Mouse (Mus musculus) cerebellum, postnatal 14 days (tissue): Measurements from ENCODE around the gene Pak7.

ENCODE experiments used
- DNase-seq, 2 experiments: peaks; one replicate each; pipeline ENCODE4 v3.0.0; 2021; ENCODE audit warnings: mixed read lengths in 2 of 2

Gene Pak7

DNA sequence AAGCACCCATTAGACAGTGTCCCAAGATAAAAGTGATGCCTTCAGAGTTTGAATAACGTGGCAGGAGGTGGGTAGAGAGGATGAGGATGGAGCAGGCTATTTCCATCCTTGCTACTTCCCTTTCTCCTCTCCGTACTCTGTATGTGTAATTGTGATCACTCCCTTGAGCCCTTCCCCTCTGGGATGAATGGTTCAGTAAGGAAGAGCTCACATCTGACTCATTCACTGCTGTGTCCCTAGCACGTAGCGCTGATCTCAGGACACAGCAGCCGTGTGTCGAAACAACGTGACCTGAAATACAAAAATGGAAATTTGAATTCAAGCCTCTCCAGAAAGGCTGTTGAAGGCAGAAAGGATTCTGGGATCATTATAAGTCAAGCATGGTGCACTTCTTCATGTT lies 237.0 kb downstream of the Pak7 start:
- no peak for DNase-seq

DNA sequence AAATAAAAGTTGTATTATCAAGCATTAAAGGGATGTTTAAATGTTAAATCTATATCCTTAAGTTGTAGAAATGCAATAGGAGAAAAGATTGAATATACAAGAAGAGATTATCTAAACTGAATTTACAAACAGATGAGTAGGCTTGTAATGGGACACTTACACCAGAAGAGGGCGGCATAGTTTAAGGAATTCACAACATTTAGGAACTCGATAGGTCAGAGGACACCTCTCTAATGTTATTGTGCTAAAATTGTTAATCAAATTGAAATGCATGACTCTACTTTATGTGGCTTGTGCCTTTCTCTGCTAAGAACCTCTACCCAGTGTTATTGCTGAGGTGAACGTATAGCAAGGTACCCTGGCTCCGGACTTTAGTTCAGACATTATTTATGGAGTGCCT lies 238.2 kb downstream of the Pak7 start:
- peak; percentile 28 to 65 for DNase-seq

DNA sequence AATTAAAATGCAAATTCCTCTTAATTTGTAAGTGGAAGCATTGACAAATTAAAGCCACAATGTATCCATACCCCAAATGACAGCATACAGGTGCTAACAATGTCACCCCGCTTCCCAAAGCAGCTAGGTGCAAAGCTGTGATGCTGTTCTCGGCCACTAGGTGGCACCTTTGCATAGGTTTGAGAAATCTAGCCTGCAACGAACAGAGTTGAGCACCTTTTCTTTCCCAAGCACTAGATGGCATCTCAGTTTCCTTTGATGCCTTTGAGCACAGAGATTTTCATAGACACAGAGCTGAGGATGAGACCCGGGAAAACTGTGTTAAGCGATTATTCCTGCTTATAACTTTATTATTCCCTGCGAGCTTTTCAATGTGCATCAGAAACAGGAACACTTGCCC lies 238.8 kb downstream of the Pak7 start:
- DNase-seq, result peak; percentile 94 to 97

DNA sequence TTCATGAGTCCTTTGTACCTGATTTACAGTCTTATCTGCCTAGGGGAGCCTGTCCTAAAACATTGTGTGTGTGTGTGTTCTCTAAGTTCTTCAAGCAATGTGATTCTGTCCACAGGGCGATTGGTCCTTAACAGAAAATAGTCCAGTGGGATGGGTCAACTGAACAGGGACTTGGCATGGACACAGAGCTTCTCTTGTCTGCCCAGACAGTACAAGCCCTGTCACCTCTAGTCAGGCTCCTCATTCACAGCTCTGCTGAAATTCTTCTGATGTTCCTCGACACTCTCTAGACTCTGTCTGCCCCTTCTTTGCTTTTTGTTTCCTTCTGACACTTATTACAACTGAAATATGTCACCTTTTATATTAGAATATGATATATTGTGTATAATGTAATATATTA lies 247.0 kb downstream of the Pak7 start:
- no peak for DNase-seq

DNA sequence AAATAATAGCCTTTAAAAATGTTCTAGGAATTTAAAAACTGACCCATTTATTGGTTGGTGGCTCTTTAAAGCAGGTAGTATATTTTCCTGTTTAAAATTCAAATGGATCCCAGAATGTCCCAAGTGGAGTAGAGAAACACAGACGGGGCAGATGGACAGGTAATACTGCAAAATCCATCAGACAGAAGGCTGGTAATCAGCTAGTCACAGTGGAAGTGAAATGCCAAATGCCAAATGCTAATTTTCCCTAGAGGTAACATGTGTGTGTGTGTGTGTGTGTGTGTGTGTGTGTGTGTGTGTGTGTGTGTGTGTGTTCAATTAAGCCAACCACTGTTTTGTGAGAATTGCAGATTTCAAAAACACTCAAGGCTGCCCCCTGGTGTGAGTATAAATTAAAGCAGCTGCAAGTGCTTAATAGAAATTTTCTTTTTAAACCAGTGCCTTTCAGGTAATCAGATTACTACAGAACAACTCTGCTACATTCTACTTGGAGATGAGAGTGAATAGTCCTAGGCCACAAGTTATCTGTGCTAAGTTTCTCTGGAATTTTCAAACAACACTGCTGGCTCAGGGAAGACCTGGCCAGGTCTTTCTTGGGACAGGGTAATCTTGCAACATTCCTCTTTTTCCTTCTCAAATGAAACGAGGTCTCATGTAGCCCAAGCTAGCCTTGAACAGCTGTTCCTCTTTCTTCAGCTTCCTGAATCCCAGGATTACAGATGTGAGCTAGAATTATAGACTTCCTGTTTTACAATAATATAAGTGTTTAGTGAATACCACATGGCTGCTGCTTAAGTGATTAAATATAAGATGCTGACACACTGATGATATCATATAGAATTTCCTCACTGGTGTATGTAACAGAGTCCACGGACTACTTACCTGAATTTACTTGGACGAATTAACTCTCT lies 248.4 kb downstream of the Pak7 start:
- DNase-seq, result peak; percentile 76 to 83

DNA sequence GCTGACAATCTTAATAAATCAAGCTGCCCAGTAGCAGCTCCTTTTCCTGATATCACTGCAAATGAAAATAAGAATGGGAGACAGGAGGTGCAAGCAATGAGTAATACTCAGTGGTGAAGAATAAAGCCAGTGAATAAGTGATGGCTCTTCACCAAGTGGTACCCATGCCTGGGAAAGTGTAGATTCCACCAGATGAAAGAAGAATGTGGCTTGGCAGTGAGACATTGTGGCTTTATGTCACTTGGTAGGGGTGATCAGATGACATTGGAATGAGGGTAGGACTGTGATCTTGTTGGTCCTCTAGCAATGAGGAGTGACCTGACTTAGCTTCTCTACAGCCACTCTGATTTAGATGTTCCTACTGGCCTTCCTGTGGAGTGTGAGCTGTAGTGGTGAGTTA lies 249.3 kb downstream of the Pak7 start:
- no peak for DNase-seq

DNA sequence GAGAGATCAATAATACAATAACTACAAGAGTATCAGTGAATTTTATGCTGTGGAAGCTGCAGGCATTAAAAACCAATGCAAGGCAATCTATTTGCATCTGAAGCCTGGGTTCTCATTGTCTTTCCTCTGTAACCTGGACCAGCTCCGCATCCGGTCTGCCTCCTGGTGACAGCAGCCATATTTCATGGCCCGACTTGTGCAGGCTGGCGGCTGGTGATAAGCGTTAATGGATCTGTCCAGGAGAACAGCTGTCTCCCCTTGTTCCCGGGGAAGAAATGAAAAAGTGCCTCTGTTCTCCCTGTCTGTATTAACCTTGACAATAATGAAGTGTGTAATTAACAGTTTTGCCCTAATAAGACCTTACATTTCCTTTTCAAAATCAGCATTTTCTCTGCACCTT lies 265.9 kb downstream of the Pak7 start:
- DNase-seq, result peak; percentile 17 to 22

DNA sequence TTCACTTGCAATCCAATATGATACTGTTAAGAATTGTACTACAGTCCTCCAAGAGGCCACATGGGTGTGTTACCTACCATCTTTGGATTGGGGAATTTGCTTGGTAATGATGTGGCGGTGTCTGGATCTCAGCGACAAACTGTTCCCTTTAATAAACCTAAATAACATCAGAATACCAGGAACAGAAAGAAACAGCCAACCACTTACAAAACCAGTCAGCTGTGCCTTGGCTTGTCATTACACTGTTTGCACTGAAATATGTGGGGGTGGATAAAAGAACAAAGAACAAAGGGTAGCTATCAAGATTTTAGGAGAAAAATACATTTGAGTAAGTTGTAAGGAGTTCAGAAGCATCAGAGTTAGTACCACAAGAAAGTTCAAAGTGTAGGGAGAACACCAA lies 269.8 kb downstream of the Pak7 start:
- no peak for DNase-seq

DNA sequence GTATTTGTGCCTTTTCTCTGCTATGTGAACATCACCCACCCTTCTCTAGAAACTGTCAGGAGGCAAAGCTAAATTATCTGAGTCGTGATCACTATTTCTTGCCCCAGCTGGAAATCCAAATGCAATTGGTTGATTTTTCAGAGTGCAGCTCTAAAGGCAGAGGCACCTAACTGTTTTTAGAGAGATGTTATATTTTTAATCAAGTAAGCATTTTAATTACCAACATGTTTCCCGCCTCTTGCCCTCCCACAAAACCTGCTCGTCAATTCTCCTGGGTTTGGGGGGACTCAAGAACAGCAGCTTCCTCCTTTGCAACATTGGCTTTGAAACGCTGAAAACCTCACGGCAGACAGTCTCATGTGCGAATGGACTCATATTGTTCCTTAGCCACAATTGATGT lies 274.4 kb downstream of the Pak7 start:
- no peak for DNase-seq

DNA sequence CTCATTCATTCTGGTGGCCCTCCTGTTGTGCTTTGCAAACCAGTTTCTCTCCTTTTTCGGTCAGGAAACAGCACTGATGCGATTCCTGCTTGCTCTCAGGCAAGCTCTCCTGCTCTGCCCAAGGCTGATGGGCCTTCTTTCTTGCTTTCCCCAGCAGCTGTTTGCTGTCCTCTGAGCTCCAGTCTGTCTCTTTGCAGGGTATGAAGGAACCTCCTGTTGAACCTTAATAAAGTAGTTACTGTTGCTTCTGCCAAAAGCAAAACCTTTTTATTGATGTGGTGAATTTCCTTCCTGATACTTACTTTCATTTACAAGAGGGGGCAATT lies 278.8 kb downstream of the Pak7 start:
- peak; percentile 8 to 21 for DNase-seq

DNA sequence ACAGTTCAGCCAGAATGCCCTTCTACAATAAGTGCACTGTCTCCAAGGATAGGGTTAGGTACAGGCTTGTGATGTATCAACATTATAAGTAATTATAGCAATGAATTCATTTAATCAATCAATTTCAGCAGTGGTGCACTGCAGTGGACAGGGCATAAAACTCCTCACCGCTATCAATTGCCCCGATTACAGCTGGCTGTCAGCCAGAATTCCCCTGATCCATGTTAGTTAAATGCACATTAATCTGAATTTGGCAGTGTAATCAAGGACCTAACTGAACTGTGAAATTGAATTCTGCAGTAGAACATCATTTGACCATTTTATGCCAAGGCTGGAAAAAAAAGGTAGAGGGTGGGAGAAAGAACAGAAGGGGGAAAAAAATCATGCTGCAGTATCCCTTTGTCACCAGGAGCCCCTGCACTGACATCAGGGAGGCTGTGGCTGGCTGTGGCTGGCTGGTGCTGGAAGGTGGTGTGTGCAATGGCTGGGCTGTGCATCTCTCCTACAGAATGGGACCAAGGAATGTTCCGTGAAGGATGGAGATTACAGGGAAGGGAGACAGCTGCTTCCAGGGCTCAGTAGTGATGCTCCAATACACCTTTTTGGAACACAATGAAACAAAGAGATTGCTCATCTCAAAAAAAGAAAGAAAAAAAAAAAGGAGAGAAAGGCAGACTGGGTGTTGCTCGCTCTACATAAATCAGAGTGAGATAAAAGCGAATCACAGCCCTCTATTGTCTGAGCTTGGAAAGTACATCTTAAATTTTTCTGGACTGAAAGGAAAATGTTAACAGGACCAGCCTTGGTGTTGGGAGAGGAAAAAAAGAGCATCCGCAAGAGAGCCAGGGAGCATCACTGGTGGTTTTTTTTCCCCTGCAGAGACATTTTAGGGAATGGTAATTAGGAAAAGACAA lies 279.4 kb downstream of the Pak7 start:
- DNase-seq, result peak; percentile 49 to 60

DNA sequence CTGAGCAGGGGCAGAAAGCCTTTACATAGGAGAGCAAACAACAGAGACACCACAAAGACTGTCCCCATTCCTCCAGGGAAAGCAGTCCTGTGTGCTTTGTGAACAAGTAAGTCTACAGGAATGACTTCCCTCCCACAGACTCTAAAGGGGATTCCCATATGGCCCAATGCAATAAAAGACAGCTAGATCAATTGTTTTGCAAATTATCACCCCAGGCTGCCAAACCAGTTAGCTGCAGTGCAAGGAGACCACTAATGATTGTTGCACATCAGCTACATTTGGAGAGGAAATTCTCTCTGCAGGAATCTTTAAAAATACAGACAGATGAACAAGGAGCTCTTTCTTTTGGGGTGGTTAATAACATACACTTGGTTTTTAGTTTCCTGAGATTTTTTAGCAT lies 280.2 kb downstream of the Pak7 start:
- DNase-seq, result no peak

DNA sequence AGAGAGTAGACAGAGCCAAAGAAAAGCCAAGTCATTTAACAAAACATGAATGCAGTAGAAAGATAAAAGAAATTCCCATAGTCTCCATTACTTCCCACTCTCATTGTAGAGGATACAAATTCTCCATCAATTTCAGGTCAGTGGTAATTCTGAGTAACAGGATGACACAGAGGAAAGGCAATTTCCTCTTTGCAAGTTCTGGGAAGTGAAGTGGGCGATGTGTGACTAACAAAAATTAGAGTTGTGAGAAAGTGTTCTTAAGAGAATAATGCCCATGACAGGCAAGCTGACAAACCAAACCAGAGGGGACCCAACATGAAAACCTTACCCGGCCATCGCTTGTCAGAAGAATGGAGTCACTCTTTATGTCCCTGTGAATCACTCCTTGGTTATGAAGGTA lies 290.6 kb downstream of the Pak7 start:
- DNase-seq, result no peak

DNA sequence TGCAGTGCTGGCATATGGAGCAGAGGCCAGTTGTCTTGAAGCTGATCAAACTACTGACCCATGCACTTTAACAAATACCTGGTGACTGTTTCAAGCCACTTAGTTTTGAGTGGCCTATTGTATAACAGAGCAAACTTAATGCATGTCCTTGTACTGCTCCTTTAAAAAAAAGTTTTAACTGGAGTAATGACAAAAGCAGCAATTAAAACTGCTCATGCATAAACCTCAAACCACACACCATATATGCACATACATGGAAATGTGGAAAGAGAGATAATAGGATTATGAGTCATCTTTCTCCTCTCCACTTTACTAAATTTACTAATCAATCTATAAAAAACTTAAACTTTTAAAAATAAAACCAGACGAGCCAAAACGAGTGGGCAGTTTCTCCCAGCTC lies 291.8 kb downstream of the Pak7 start:
- DNase-seq, result no peak

DNA sequence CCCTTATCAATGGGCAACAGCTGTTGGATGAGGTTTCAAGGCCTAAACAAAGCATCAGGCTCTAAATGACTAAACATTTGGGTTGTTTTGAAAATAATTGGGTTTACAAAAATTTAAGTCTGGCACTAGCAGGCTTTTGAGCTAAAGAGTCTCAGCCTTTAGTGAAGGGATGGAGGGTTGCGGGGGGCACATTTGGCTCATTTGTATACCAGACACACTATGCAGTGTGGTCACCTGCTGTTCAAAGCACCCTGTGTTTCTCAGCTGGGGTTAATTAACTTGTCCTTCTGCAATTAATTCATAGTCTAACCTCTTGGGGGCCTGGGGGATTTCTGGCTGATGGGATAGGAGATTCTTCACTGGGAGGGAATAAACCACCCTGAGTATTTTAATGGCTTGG lies 323.4 kb downstream of the Pak7 start:
- no peak for DNase-seq

DNA sequence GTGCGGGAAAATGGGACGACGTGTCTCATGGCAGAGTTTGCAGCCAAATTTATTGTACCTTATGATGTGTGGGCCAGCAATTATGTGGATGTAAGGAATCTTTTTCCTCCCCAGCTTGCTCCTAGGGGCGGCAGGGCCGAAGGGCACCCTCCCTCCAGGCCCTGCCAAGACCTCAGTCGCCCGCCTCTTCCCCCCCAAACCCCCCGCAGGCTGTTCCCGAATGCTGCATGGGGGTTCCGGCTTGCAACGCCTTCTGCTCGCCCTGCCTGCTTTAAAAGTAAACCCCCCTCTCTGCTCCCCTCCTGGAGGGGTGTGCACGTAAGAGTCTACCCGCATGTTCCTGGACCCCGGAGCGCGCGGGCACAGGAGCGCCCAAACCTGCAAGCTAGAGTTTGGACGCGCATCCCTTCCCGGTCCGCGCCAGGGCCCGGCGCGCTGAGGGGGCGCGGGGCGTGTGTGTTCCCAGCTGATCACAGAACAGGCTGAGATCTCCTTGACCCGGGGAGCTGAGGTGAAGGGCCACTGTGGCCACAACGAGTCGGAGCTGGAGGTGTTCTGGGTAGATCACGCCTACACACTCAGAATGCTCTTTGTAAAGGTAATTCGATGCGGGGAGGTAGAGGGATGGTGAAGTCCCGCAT lies 328.6 kb downstream of the Pak7 start:
- DNase-seq, result peak; percentile 10 to 17

DNA sequence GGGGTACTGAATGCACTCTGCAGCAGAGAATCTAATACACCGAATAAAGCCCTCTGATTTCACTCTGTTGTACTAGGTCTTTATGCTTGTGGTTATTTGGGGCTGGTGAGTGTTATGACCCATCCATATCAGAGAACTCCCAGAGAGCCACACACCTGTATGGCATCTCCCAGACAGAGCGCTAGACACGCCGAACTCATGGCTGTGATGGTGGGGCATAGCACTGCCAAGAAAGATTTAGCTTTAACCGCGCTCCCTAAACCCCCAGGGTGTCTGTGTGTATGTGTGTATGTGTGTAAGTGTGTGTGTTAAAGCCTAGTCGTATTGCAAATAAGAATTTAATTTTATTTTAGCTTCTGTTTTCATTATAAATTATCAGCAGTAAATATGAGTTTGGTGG lies 329.4 kb downstream of the Pak7 start:
- DNase-seq, result peak in 1 of 2 experiments; percentile 15

DNA sequence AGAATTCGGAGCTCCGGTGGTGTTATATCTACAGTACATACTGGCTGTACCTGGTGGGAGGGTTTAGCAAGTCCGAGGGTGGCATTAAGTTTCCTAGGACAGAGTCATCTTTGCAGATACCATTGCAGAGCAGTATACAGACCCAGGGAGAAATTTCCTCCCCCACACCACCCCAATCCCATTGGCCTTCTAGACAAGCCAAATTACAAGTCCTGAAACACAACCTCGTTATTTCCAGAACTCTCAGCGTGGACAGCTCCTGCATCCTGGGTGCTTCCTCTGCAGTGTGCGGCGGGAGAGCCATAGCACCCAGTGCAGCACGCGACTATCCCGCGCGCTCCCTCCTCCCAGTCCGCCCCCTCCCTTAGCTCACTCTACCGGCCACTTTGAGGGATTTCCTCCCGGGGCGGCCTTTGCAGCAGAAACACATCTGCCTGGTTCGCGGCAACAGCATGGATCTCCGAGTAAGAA lies 329.9 kb downstream of the Pak7 start:
- DNase-seq, result peak; percentile 17 to 25

DNA sequence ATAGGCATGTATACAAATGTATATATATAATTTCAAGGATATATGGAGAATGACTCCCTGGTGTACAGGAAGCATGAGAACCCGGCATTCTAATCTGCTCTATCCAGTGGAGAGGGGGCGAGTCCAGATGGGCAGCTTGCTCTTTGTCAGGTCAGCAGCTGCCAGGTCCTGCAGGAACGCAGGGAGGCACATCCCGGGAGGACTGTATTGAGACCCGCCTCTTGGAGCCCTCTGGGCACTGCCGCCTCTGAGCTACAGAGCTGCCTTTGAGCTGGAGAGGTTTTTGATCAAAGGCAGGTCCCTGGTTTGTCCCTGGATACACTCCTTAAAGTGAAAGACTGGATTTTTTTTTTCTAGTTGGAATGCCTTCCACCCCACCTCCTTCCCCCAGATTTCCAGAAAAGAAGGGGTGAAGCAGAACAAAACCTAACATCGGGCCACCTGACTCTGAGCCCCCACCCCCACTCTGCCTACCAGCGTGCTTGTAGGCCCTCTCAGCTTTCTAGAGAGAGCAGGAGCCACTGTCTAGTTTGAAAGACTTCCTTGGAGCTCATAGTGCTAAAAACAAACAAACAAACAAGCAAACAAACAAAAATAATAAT lies 336.0 kb downstream of the Pak7 start, which contains the start of gene Lamp5:
TSS of gene Lamp5 (plus strand) at position 552 of the 602 bp plus-strand sequence.
- peak; percentile 26 to 32 for DNase-seq

DNA sequence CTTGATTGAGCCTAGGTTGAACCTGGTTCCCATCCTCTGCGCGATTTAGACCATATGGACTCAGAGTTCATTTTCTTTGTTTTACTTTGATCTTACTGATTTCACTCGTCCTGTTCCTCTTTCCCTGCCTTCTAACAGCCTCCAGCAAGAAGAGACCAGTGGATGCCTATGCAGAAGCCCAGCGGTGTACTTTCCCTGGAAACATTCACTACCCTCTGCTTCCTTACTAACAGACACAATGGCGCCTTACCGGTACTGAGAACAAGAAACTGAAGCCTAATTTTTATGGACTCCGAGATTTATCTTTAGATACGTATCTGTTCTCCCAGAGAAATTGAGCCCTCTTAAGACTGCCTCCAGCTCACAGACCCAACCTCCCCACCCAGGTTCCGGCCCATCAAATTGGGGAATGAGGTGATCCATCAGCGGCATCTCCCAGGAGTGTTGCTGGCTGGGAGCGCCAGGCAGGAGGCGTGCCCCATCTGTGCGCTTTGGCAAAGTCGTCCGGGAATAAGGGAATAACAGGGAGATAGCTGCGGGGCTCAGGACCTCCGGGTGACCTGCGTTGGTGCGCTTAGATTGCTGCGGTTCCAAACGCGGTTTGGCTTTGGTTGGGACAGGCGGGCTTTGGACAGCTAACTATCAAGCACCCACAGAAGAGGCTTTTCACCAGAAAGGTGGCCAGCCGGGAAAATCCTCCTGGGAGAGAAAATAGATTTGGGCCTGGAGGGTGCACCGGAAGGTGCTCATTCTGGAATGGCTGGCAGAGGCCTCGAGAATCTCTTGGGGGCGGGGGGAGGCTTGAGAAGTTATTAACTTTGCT lies 336.8 kb downstream of the Pak7 start:
- peak; percentile 48 to 52 for DNase-seq

DNA sequence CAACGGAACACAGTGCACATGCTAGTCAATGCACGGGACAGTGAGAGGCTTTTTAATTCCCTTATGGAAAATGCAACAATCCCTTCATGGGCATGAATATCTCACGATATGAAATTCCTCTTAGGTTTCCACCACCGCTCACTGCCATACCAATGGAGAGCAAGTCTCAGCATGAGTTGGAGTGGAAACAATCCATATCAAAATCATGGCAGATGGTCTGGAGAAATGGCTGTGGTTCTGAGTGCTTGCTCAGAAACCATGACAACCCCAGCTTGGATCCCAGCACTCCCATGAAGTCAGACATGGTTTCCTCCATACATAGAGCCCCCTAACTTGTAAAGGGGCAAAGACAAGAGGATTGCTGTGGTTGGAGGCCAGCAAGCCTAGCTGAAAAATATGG lies 339.3 kb downstream of the Pak7 start:
- peak; percentile 27 to 44 for DNase-seq
